Mouse (Mus musculus) neural tube, embryonic 12.5 days (tissue): ENCODE measurements around the gene Slc10a1. TPM values are rescaled to one million over a fixed set of nuclear protein-coding genes. Genes with fewer than 3 reads are reported as not detected.

Experiments
- ATAC-seq: fragments of 200-750 bp; cut with Nextera tagmentation; 2 replicates; pipeline ENCODE4 v1.8.0; 2017; ENCODE audit warnings: low read depth, mild to moderate bottlenecking, moderate TSS enrichment, moderate library complexity; ENCODE audit not compliant: low FRiP score
- H3K27ac ChIP-seq: fragments of 300-500 bp; sonication (generic); 2 replicates; pipeline ENCODE4 v1.5.1; 2016
- H3K27me3 ChIP-seq: fragments of 300-500 bp; sonication (generic); replicated peaks from 2 replicates; pipeline ENCODE4 v1.6.1; 2016; ENCODE audit warnings: mild to moderate bottlenecking
- H3K36me3 ChIP-seq: fragments of 300-500 bp; sonication (generic); 2 replicates; pipeline ENCODE4 v1.6.1; 2016; ENCODE audit warnings: mild to moderate bottlenecking
- H3K4me1 ChIP-seq: fragments of 300-500 bp; sonication (generic); 2 replicates; pipeline ENCODE4 v1.6.1; 2016
- H3K4me2 ChIP-seq: fragments of 300-500 bp; sonication (generic); replicated peaks from 2 replicates; pipeline ENCODE4 v1.6.1; 2016; ENCODE audit warnings: mild to moderate bottlenecking
- H3K4me3 ChIP-seq: fragments of 300-500 bp; sonication (generic); 2 replicates; pipeline ENCODE4 v1.5.1; 2016
- H3K9ac ChIP-seq: fragments of 300-500 bp; sonication (generic); 2 replicates; pipeline ENCODE4 v1.6.1; 2016; ENCODE audit warnings: mild to moderate bottlenecking
- H3K9me3 ChIP-seq: fragments of 300-500 bp; sonication (generic); 2 replicates; pipeline ENCODE4 v1.6.1; 2016; ENCODE audit warnings: mild to moderate bottlenecking
- WGBS: fragments of 180-500 bp; shearing (Covaris S2); methylation state at CpG from one replicate; pipeline ENCODE4 v1.1.7; 2016; 5-methylcytosine and 5-hydroxymethylcytosine counted together
- polyA plus RNA-seq: library from polyadenylated mRNA; unstranded; fragments of >200 nt; fragmentation: Nextera tagmentation; extraction: Ambion mirVana; gene quantifications from 2 replicates; pipeline ENCODE4 v1.2.1, GENCODE M21; 2016

Gene Slc10a1
- 0.30 and 0.46 TPM in 2 replicates for polyA plus RNA-seq

DNA sequence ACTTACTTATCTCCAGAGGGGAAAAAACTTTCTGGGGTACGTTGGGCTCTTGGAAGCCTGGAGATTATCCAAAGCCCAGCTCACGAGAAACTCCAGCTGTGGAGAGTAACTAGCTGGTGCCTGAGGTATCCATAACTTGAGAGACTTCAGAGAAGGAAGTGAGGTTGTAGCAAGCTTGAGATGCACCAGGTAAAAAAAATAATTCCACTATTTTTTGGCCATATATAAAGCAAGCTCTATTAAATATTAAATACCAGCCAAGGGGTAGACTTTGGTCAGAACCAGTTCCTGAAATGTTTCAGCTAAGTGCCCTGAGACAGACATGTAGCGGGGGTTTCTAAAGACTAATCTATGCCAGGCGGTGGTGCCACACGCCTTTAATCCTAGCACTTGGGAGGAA lies at the start of gene Slc10a1:
TSS of gene Slc10a1 (minus strand) at position 101 of the 400 bp plus-strand sequence.
- WGBS = 86% methylated on average over 5 of the region's 5 CpGs
- Histone ChIP-seq H3K36me3 (no peaks in the 10 kb centered on the region), H3K4me1 (no peaks in the 10 kb centered on the region), H3K9ac (no peak within 1 kb of the TSS), H3K4me2 (no peak within 1 kb of the TSS), H3K4me3 (no peak within 1 kb of the TSS), H3K27me3 (no peaks in the 10 kb centered on the region), H3K9me3 (no peaks in the 10 kb centered on the region), H3K27ac (no peak within 1 kb of the TSS)
- ATAC-seq = no peak

DNA sequence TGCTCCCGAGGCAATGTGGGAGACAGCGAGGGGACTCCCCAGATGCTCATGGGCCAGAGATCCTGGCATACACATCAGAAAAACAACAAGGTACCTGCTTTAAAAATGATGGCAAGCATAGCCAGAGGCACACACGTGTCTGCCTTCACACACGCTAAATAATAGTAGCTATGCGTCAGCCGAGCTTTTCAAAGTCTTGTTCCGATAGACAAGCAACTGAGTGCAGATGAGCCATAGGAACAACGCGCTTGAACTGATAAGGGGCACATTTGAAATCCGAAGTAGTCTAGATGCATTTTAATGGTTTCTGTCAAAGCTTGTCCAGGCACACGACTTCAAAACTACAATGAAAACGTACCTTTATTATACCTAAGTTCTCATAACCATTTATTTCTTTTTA lies 49.1 kb upstream of the Slc10a1 start:
- no peaks in the 10 kb centered on the region for H3K36me3 ChIP-seq
- WGBS = 89% methylated on average over 12 of the region's 12 CpGs
- H3K27me3 ChIP-seq = no peaks in the 10 kb centered on the region
- H3K9ac ChIP-seq = no peak overlapping the region
- H3K4me3 ChIP-seq = no peak overlapping the region
- H3K27ac ChIP-seq = no peak overlapping the region
- ATAC-seq = no peak
- no peaks in the 10 kb centered on the region for H3K4me1 ChIP-seq
- no peaks in the 10 kb centered on the region for H3K9me3 ChIP-seq
- H3K4me2 ChIP-seq = no peak overlapping the region

DNA sequence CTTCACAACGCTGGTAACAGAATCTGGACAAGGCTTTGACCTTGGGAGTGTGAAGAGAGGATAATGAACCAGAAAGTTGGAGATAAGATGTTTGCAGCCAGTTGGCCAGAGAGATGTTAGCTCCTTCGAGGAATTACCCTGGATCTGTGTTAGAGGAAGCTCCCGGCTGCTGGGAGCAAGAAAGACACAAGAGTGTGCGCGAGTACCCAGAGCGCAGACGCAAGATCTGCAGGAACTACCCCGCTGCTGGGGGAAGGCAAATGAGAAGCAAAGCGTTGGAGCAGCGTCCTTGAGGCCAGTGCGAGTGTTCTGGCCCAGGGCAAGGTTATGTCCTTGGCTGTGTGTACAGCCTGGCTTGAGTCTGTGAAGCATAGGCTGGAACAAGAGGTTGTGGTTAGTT lies 45.0 kb upstream of the Slc10a1 start:
- no peaks in the 10 kb centered on the region for H3K9me3 ChIP-seq
- no peak for ATAC-seq
- H3K27me3 ChIP-seq = no peaks in the 10 kb centered on the region
- no peak overlapping the region for H3K27ac ChIP-seq
- no peak overlapping the region for H3K4me3 ChIP-seq
- peaks cover 7% of the 10 kb centered on the region for H3K4me1 ChIP-seq
- H3K9ac ChIP-seq = no peak overlapping the region
- no peaks in the 10 kb centered on the region for H3K36me3 ChIP-seq
- no peak overlapping the region for H3K4me2 ChIP-seq
- WGBS = 83% methylated on average over 11 of the region's 11 CpGs

DNA sequence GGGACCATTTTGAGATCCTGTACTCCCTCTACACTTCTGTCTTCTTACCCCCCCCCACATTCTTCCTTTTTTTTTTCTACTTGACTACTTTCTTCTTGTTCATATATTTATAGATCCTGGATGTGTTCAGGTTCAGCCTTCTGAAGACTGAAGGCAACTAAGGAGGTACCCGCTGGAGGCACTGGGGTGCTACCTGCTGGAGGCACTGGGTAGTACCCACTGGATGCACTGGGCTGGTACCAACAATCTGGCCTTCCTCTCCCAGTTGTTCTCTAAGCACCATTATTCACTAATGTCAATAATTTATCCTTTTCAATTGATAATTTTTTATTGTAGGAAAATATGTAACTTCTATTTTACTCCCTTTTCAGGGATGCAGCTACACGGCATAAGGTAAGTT lies 43.5 kb upstream of the Slc10a1 start:
- Histone ChIP-seq H3K27me3 (no peaks in the 10 kb centered on the region), H3K36me3 (no peaks in the 10 kb centered on the region), H3K9ac (no peak overlapping the region), H3K4me3 (no peak overlapping the region), H3K27ac (no peak overlapping the region), H3K9me3 (no peaks in the 10 kb centered on the region), H3K4me1 (peaks cover 7% of the 10 kb centered on the region), H3K4me2 (no peak overlapping the region)
- ATAC-seq = no peak
- 84% methylated on average over 2 of the region's 2 CpGs for WGBS

DNA sequence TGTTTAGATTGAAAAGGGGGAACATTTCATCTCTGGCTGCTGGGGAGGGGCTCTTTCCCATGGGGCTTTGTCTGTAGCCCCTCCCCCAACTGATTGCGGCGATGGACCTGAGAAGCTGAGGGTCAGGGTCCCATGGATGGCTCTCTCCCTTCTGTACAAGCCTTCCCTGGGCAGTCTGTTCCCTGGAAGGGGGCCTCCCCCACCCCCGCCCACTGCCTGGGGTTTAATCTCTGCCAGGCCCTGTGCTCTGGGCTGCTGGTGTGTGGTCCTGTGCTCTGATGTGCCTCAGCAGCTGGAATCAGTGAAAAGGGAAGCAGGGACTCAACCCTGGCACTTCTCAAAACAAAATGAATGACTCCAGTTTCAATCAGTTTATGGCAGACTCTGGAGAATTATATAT lies 41.3 kb upstream of the Slc10a1 start:
- Histone ChIP-seq H3K36me3 (no peaks in the 10 kb centered on the region), H3K4me3 (no peak overlapping the region), H3K27ac (no peak overlapping the region), H3K9me3 (no peaks in the 10 kb centered on the region), H3K27me3 (no peaks in the 10 kb centered on the region), H3K9ac (0 out of 2 replicates have a peak overlapping the region, but pooled peaks have one; percentile 33), H3K4me2 (peak overlapping the region; percentile 10; the same call in 1 of the 2 replicates), H3K4me1 (peaks cover 7% of the 10 kb centered on the region)
- 9% methylated on average over 3 of the region's 3 CpGs for WGBS
- ATAC-seq = peak; percentile 61; the same call in 1 of the 2 replicates

DNA sequence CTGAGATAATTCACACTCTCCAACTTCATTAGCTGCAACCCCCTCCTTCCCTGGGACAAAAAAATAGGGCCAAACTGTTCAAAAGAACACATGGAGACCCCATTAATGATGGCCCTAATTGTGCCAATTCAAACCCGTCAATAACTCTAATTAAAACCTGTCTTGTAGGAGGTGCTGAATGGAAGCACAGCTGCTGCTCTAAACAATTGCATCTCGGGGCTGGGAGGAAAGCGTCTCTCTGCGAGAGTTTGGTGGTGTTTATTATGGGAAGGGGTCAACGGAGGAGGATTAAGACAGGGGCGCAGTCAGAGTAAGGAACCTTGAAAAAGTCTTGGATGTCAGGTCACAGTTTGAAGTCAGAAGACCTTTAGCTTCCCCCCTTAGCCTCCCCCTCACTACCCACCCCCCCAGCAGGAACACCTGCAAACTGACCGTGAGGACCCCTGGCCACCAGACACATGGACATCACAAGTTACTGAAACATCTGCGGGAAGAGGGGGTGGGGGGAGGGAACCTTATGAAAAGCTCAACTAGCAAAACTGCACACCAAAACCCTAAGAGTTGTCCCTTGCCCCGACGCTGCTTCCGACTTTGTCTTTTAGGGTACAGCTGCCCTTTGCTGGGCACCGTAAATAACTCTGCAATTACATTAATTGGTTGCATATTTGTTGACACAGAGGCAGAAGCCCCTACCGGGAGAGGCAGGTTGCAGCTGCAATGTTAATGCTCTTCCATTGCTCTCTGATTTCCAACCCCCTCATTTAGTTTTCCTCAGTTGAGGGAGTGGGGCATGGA lies 34.5 kb upstream of the Slc10a1 start:
- ATAC-seq = no peak
- Histone ChIP-seq H3K4me3 (no peak overlapping the region), H3K36me3 (no peaks in the 10 kb centered on the region), H3K9ac (no peak overlapping the region), H3K27ac (no peak overlapping the region), H3K4me2 (no peak overlapping the region), H3K4me1 (peaks cover 27% of the 10 kb centered on the region), H3K27me3 (no peaks in the 10 kb centered on the region), H3K9me3 (no peaks in the 10 kb centered on the region)
- 8% methylated on average over 13 of the region's 13 CpGs for WGBS

GRCm38 (mm10) chr12:81000924-81001323 lies 32.4 kb upstream of the Slc10a1 start:
- WGBS = 74% methylated on average over 4 of the region's 4 CpGs
- Histone ChIP-seq H3K4me1 (peaks cover 35% of the 10 kb centered on the region), H3K36me3 (no peaks in the 10 kb centered on the region), H3K4me3 (no peak overlapping the region), H3K4me2 (no peak overlapping the region), H3K9me3 (peaks cover 1% of the 10 kb centered on the region; the same call in 1 of the 2 replicates), H3K9ac (no peak overlapping the region), H3K27me3 (0 out of 2 replicates have a peak, but pooled peaks cover 4% of the 10 kb centered on the region), H3K27ac (no peak overlapping the region)
- ATAC-seq = no peak

DNA sequence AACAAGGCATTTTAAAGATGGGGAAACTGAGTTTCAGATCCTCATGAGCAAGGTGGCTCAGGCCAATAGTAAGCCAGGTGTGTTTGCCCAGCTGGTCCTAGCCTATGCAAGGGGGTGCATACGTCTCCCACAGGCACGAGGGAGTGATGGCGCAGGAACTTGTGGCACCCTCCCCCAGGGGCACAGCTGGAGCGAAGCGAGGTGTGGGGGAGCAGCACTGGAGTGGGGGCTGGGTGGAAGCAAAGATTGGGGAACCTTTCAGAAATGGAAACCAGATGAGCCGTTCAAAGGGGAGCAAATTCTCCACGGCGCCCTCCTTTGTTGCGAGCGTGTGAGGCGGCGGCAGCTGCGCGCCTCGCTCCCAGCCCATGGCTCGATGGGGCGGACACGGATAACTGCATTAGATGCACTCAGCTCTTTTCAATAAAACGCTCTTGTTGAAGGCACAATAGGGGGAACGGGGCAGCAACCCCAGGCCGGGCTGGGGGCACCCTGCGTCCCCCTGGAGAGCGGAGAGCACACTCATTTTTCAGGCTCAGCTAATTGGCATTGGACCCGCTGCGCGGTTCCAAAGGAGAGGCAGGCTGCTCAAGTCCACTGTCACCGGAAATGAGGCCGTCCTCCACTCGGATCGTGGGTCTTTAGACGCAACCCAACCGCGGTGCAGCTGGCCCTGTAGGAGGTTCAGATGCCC lies 30.2 kb upstream of the Slc10a1 start:
- H3K9me3 ChIP-seq = peaks cover 5% of the 10 kb centered on the region; the same call in 1 of the 2 replicates
- WGBS = 2% methylated on average over 33 of the region's 33 CpGs

DNA sequence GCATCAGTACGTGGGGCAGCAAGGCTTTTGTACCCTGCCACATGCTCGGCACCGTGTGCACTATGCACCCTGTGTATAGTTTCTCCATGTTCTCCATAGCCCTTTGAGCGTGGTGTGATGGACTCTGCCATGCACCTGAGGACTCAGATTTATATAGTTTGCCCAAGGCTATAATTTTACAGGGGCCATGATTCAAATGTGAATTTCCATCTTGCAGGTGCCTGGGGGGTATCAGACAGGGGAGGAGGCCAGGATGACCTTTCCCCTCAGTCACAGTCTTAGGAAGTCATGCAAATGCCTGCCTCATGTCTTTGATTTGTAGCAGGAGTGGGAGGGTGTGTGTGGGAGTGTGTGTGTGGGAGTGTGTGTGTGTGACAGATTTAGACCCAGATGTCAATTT lies 29.1 kb upstream of the Slc10a1 start:
- Histone ChIP-seq H3K36me3 (no peaks in the 10 kb centered on the region), H3K27me3 (0 out of 2 replicates have a peak, but pooled peaks cover 4% of the 10 kb centered on the region), H3K9me3 (peaks cover 5% of the 10 kb centered on the region; the same call in 1 of the 2 replicates), H3K4me1 (peaks cover 26% of the 10 kb centered on the region), H3K9ac (no peak overlapping the region), H3K4me3 (no peak overlapping the region), H3K4me2 (no peak overlapping the region), H3K27ac (no peak overlapping the region)
- no peak for ATAC-seq
- WGBS = 40% methylated on average over 4 of the region's 4 CpGs

More for the DNA sequence above, 30.2 kb upstream of the Slc10a1 start:
- peak overlapping the region; percentile 37; the same call in 1 of the 2 replicates for H3K27ac ChIP-seq
- peaks cover 35% of the 10 kb centered on the region for H3K4me1 ChIP-seq
- peak; percentile 86 for ATAC-seq
- peak overlapping the region; percentile 52 for H3K4me2 ChIP-seq
- H3K36me3 ChIP-seq = no peaks in the 10 kb centered on the region
- peak overlapping the region; percentile 13; the same call in 1 of the 2 replicates for H3K4me3 ChIP-seq
- H3K9ac ChIP-seq = peak overlapping the region; percentile 21; the same call in 1 of the 2 replicates
- 0 out of 2 replicates have a peak, but pooled peaks cover 4% of the 10 kb centered on the region for H3K27me3 ChIP-seq

DNA sequence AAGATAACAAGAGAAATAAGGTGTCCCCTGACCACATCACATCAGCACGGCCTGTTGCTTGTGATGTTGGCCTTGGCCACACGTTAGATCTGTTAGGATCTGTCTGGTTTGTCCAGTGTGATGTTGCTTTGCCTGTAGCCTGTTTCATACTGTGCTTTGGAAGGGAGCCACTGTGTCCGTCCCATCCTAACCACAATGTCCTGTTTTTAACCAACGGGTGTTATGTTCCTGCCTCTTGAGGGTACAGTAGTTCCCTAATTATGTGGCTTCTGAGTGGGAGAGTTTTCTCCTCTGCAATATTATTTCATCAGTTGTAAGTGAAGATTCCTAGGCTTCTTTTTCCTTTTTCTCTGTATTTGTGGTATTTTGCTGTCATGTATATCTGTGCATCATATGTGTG lies 26.8 kb upstream of the Slc10a1 start:
- no peak overlapping the region for H3K9ac ChIP-seq

DNA sequence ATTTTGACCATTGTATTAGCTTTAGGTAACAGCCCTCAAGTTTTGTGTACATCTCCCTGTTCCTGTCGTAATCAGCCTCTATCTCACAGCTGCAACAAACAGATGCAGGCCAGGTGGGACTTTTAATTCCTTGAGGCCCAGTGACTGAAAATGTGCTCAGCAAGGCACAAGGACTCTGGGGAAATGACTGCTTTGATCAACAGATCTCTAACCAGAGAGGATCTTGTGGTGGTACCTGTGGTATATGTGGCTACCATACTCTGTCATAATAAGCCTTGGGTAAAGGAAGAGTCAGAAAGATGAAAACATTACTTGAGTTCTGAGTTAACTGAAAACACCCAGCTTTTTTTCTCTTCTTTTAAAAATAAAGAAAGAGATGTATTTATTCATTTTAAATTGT lies 25.3 kb upstream of the Slc10a1 start:
- 0 out of 2 replicates have a peak, but pooled peaks cover 8% of the 10 kb centered on the region for H3K27me3 ChIP-seq
- no peak overlapping the region for H3K27ac ChIP-seq
- H3K4me3 ChIP-seq = no peak overlapping the region
- no peak overlapping the region for H3K9ac ChIP-seq
- 87% methylated on average over 1 of the region's 1 CpGs for WGBS
- no peak for ATAC-seq
- no peaks in the 10 kb centered on the region for H3K36me3 ChIP-seq
- H3K4me1 ChIP-seq = peaks cover 17% of the 10 kb centered on the region
- H3K4me2 ChIP-seq = no peak overlapping the region
- peaks cover 5% of the 10 kb centered on the region; the same call in 1 of the 2 replicates for H3K9me3 ChIP-seq

More for the DNA sequence above, 26.8 kb upstream of the Slc10a1 start:
- H3K4me3 ChIP-seq = no peak overlapping the region
- WGBS = 86% methylated on average over 4 of the region's 4 CpGs
- no peak for ATAC-seq
- H3K4me2 ChIP-seq = no peak overlapping the region
- H3K9me3 ChIP-seq = peaks cover 5% of the 10 kb centered on the region; the same call in 1 of the 2 replicates
- 0 out of 2 replicates have a peak, but pooled peaks cover 4% of the 10 kb centered on the region for H3K27me3 ChIP-seq
- no peak overlapping the region for H3K27ac ChIP-seq
- H3K4me1 ChIP-seq = peaks cover 30% of the 10 kb centered on the region
- no peaks in the 10 kb centered on the region for H3K36me3 ChIP-seq

GRCm38 (mm10) chr12:80992540-80993122 lies 24.1 kb upstream of the Slc10a1 start:
- Histone ChIP-seq H3K36me3 (no peaks in the 10 kb centered on the region), H3K4me3 (no peak overlapping the region), H3K27me3 (0 out of 2 replicates have a peak, but pooled peaks cover 8% of the 10 kb centered on the region), H3K9ac (no peak overlapping the region), H3K4me2 (no peak overlapping the region), H3K27ac (no peak overlapping the region), H3K4me1 (peaks cover 8% of the 10 kb centered on the region), H3K9me3 (peaks cover 5% of the 10 kb centered on the region; the same call in 1 of the 2 replicates)
- WGBS = 81% methylated on average over 8 of the region's 8 CpGs
- no peak for ATAC-seq
